Mouse (Mus musculus): ENCODE measurements at regions not wholly inside any gene's neighbourhood (a gene's known extent, or its start where the extent isn't known, plus 50 kb on each side); places are given as distances from the start of the nearest gene placed in this dataset.

GRCm38 (mm10) chr10:14217284-14217683, 251.4 kb downstream of the Hivep2 start:
- in situ Hi-C loops (cut with MboI), result no loop called here

- in situ Hi-C loops (cut with MboI), result no loop called here
Observed at GRCm38 (mm10) chr10:14216191-14216992, 250.5 kb downstream of the Hivep2 start.

- in situ Hi-C loops (cut with MboI), result no loop called here
Observed at GRCm38 (mm10) chr10:14215512-14215911, 249.6 kb downstream of the Hivep2 start.

- in situ Hi-C loops (cut with MboI), result no loop called here
Observed at GRCm38 (mm10) chr10:14213536-14213935, 247.7 kb downstream of the Hivep2 start.

DNA sequence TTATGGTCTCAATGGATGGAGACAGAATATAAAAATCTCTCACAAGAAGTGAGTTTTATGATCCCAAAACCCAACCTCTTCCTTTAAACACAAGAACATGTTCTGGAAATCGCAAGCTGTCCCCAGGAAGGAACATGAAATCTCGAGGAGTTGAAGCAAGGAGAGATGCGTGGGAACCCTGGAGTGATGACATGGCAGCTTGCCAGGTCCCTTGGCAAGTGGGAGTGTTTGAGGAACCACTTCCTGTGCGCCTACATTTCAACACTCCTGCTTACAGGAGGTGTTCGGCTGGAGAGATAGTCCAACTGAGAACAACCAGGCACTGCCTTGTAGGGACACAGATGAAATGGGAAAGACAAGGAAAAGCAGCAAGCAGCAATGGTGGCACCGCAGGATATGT, 246.1 kb downstream of the Hivep2 start:
- in situ Hi-C loops (cut with MboI), result no loop called here

DNA sequence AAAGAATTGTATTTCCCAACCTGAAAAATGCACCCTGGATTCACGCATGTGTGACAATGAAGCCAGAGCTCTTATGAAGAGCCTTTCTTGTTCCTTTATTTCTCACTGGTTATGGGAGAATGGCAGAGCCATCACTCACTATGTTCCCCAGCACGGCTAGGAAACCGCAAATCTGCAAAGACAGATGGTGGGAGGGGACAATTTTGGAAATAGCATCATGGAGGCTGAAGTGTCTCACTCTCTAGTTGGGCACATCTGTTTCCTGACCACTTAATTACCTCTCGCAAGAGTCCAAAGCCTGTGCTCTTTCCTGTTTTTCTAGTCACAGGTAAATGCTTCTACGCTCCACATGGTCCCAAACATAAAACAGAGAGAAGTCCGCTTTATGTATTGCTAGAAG, 245.6 kb downstream of the Hivep2 start:
- in situ Hi-C loops (cut with MboI), result no loop called here

- in situ Hi-C loops (cut with MboI), result no loop called here
Observed at GRCm38 (mm10) chr10:14210445-14210844, 244.6 kb downstream of the Hivep2 start.

- in situ Hi-C loops (cut with MboI), result no loop called here
Observed at GRCm38 (mm10) chr10:14210045-14210444, 244.2 kb downstream of the Hivep2 start.

GRCm38 (mm10) chr10:14208206-14208605, 242.3 kb downstream of the Hivep2 start:
- in situ Hi-C loops (cut with MboI), result no loop called here

DNA sequence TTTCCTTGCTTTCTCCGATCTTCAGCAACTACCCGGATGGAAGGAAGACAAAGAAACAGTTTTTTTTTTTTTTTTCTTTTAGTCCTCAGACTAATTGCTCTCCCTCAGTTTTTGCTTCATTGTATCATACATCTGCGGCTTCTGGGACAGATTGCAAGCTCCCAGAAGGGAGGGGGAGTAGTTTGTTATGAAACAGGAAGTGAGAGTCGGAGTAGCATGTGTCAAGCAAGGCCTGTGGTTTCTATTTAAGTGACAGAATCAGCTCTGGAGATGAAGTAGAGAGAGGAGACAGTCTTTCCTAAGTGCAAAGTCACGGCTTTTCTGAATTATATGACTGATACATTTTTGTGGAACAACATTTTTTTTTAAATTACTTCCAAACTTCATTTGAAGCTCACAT, 241.7 kb downstream of the Hivep2 start:
- in situ Hi-C loops (cut with MboI), result no loop called here

- in situ Hi-C loops (cut with MboI), result no loop called here
Observed at GRCm38 (mm10) chr10:14207051-14207570, 241.2 kb downstream of the Hivep2 start.

Measured in mature B cell (primary cell).